Mouse (Mus musculus) inflammation-experienced regulatory T-cells, adult 6 months (primary cell): ENCODE measurements around the gene Filip1l. TPM values are rescaled to one million over a fixed set of nuclear protein-coding genes. Genes with fewer than 3 reads are reported as not detected.
"Not testable (repeated sequence)": the region's sequence is repeated elsewhere in the genome, so short reads cannot be mapped to it uniquely, and the experiment has no call there.

Experiments
- ATAC-seq: one replicate; pipeline ENCODE4 v1.8.0; 2017
- polyA plus RNA-seq, 3 experiments: library from polyadenylated mRNA; unstranded; fragments of 100-300 nt; shearing (Covaris generic); gene quantifications; one replicate each; pipeline ENCODE4 v1.2.1; 2017

Gene Filip1l
- polyA plus RNA-seq, 3 experiments from 2014 or later, result 7.9 to 20.4 (median 17.6) TPM

GRCm38 (mm10) chr16:57353932-57354331 is 1.0 kb downstream of the Filip1l start:
- ATAC-seq, result no peak

GRCm38 (mm10) chr16:57356454-57356853 is 3.6 kb downstream of the Filip1l start:
- ATAC-seq, result no peak

GRCm38 (mm10) chr16:57357011-57357410 is 4.1 kb downstream of the Filip1l start:
- ATAC-seq, result no peak

- ATAC-seq, result no peak
Observed at GRCm38 (mm10) chr16:57359251-57359650, 6.4 kb downstream of the Filip1l start.

GRCm38 (mm10) chr16:57360785-57361184 is 7.9 kb downstream of the Filip1l start:
- no peak for ATAC-seq

GRCm38 (mm10) chr16:57362679-57363401 is 9.9 kb downstream of the Filip1l start:
- ATAC-seq, result no peak

- no peak for ATAC-seq
Observed at GRCm38 (mm10) chr16:57364498-57364897, 11.6 kb downstream of the Filip1l start.

- no peak for ATAC-seq
Observed at GRCm38 (mm10) chr16:57366141-57366540, 13.2 kb downstream of the Filip1l start.

GRCm38 (mm10) chr16:57366941-57367694 is 14.2 kb downstream of the Filip1l start:
- no peak for ATAC-seq

GRCm38 (mm10) chr16:57369846-57370496 is 17.1 kb downstream of the Filip1l start:
- ATAC-seq, result no peak

GRCm38 (mm10) chr16:57372156-57372555 is 19.3 kb downstream of the Filip1l start:
- ATAC-seq, result no peak

- no peak for ATAC-seq
Observed at GRCm38 (mm10) chr16:57375248-57375837, 22.4 kb downstream of the Filip1l start.

GRCm38 (mm10) chr16:57378631-57379330 is 25.9 kb downstream of the Filip1l start:
- ATAC-seq, result no peak

- no peak for ATAC-seq
Observed at GRCm38 (mm10) chr16:57383266-57383971, 30.5 kb downstream of the Filip1l start.

- no peak for ATAC-seq
Observed at GRCm38 (mm10) chr16:57384274-57384673, 31.4 kb downstream of the Filip1l start.

GRCm38 (mm10) chr16:57389566-57390251 is 36.8 kb downstream of the Filip1l start:
- no peak for ATAC-seq

GRCm38 (mm10) chr16:57391171-57391570 is 38.3 kb downstream of the Filip1l start:
- ATAC-seq, result not testable (repeated sequence)

- no peak for ATAC-seq
Observed at GRCm38 (mm10) chr16:57392461-57392860, 39.6 kb downstream of the Filip1l start.

GRCm38 (mm10) chr16:57393161-57393560 is 40.3 kb downstream of the Filip1l start:
- ATAC-seq, result no peak

- ATAC-seq, result no peak
Observed at GRCm38 (mm10) chr16:57396249-57396648, 43.4 kb downstream of the Filip1l start.

GRCm38 (mm10) chr16:57397845-57398244 is 45.0 kb downstream of the Filip1l start:
- no peak for ATAC-seq
